Mouse (Mus musculus) limb, embryonic 12.5 days (tissue): ENCODE measurements around the gene Gm9833. TPM values are rescaled to one million over a fixed set of nuclear protein-coding genes. Genes with fewer than 3 reads are reported as not detected.
A peak's percentile ranks its signal among the peaks of the same experiment; 100 is the strongest.
"Not testable (repeated sequence)": the region's sequence is repeated elsewhere in the genome, so short reads cannot be mapped to it uniquely, and the experiment has no call there.

Source experiments
- ATAC-seq: fragments of 200-750 bp; cut with Nextera tagmentation; 2 replicates; pipeline ENCODE4 v1.8.0; 2017; ENCODE audit warnings: low read depth, moderate TSS enrichment; ENCODE audit not compliant: insufficient number of reproducible peaks, insufficient read depth, low FRiP score, low TSS enrichment
- H3K27ac ChIP-seq: fragments of 300-500 bp; sonication (generic); 2 replicates; pipeline ENCODE4 v1.5.1; 2016; ENCODE audit warnings: mild to moderate bottlenecking, moderate library complexity
- H3K27me3 ChIP-seq: fragments of 300-500 bp; sonication (generic); 2 replicates; pipeline ENCODE4 v1.6.1; 2016; ENCODE audit warnings: mild to moderate bottlenecking, moderate library complexity
- H3K36me3 ChIP-seq: fragments of 300-500 bp; sonication (generic); 2 replicates; pipeline ENCODE4 v1.6.1; 2016; ENCODE audit warnings: mild to moderate bottlenecking, moderate library complexity
- H3K4me1 ChIP-seq: fragments of 300-500 bp; sonication (generic); replicated peaks from 2 replicates; pipeline ENCODE4 v1.6.1; 2016
- H3K4me2 ChIP-seq: fragments of 300-500 bp; sonication (generic); 2 replicates; pipeline ENCODE4 v1.6.1; 2016; ENCODE audit warnings: mild to moderate bottlenecking, moderate library complexity
- H3K4me3 ChIP-seq: fragments of 300-500 bp; sonication (generic); replicated peaks from 2 replicates; pipeline ENCODE4 v1.5.1; 2016; ENCODE audit warnings: mild to moderate bottlenecking
- H3K9ac ChIP-seq: fragments of 300-500 bp; sonication (generic); replicated peaks from 2 replicates; pipeline ENCODE4 v1.6.1; 2016; ENCODE audit warnings: mild to moderate bottlenecking, moderate library complexity
- H3K9me3 ChIP-seq: fragments of 300-500 bp; sonication (generic); 2 replicates; pipeline ENCODE4 v1.6.1; 2016; ENCODE audit warnings: mild to moderate bottlenecking, moderate library complexity
- WGBS: fragments of 180-500 bp; shearing (Covaris S2); methylation state at CpG from one replicate; pipeline ENCODE4 v1.1.7; 2016; 5-methylcytosine and 5-hydroxymethylcytosine counted together
- polyA plus RNA-seq: library from polyadenylated mRNA; unstranded; fragments of >200 nt; fragmentation: Nextera tagmentation; extraction: Ambion mirVana; gene quantifications from 2 replicates; pipeline ENCODE4 v1.2.1, GENCODE M21; 2016

The Gm9833 gene
- polyA plus RNA-seq, result 3.4 and 3.5 TPM in 2 replicates

- H3K27ac ChIP-seq, H3K9me3 ChIP-seq, ATAC-seq, H3K36me3 ChIP-seq, H3K9ac ChIP-seq, H3K27me3 ChIP-seq: not testable (repeated sequence)
- Histone ChIP-seq H3K4me2 (peak within 1 kb of the TSS; percentile 41), H3K4me1 (peaks cover 11% of the 10 kb centered on the region; the same call in 1 of the 2 replicates), H3K4me3 (0 out of 2 replicates have a peak within 1 kb of the TSS, but pooled peaks have one; percentile 15)
- WGBS, result 26% methylated on average over 38 of the region's 38 CpGs
Measured at GRCm38 (mm10) chr3:10087994-10088393, at the start of gene Gm9833. TSS of gene Gm9833 (plus strand) at chr3:10088110.

GRCm38 (mm10) chr3:10070070-10070469, 17.8 kb upstream of the Gm9833 start:
- Histone ChIP-seq H3K9ac (no peak overlapping the region), H3K36me3 (no peaks in the 10 kb centered on the region), H3K4me3 (no peak overlapping the region), H3K27ac (no peak overlapping the region), H3K4me2 (no peak overlapping the region), H3K27me3 (no peaks in the 10 kb centered on the region), H3K9me3 (no peaks in the 10 kb centered on the region), H3K4me1 (no peaks in the 10 kb centered on the region)
- no peak for ATAC-seq

- Histone ChIP-seq H3K27me3 (no peaks in the 10 kb centered on the region), H3K4me3 (no peak overlapping the region), H3K9me3 (no peaks in the 10 kb centered on the region), H3K4me2 (no peak overlapping the region), H3K9ac (no peak overlapping the region), H3K27ac (no peak overlapping the region), H3K4me1 (no peaks in the 10 kb centered on the region), H3K36me3 (no peaks in the 10 kb centered on the region)
- ATAC-seq, result no peak
Measured at GRCm38 (mm10) chr3:10075826-10076225, 12.1 kb upstream of the Gm9833 start.

- ATAC-seq, result no peak
- Histone ChIP-seq H3K36me3 (no peaks in the 10 kb centered on the region), H3K9ac (no peak overlapping the region), H3K4me3 (no peak overlapping the region), H3K9me3 (no peaks in the 10 kb centered on the region), H3K4me1 (peaks cover 6% of the 10 kb centered on the region), H3K4me2 (no peak overlapping the region), H3K27ac (no peak overlapping the region), H3K27me3 (no peaks in the 10 kb centered on the region)
- WGBS, result 88% methylated on average over 6 of the region's 6 CpGs
Measured at GRCm38 (mm10) chr3:10077096-10077841, 10.6 kb upstream of the Gm9833 start.

- Histone ChIP-seq H3K4me1 (peaks cover 11% of the 10 kb centered on the region), H3K27me3 (no peaks in the 10 kb centered on the region), H3K36me3 (no peaks in the 10 kb centered on the region), H3K27ac (no peak overlapping the region), H3K9ac (no peak overlapping the region), H3K4me2 (no peak overlapping the region), H3K9me3 (no peaks in the 10 kb centered on the region), H3K4me3 (no peak overlapping the region)
- WGBS, result 79% methylated on average over 2 of the region's 2 CpGs
- ATAC-seq, result no peak
Measured at GRCm38 (mm10) chr3:10078113-10078512, 9.8 kb upstream of the Gm9833 start.

GRCm38 (mm10) chr3:10081336-10081735, 6.6 kb upstream of the Gm9833 start:
- H3K4me3 ChIP-seq, result no peak overlapping the region
- WGBS, result 75% methylated on average over 5 of the region's 5 CpGs
- H3K36me3 ChIP-seq, result no peaks in the 10 kb centered on the region
- no peak overlapping the region for H3K9ac ChIP-seq
- H3K27me3 ChIP-seq, result no peaks in the 10 kb centered on the region; the same call in 1 of the 2 replicates
- no peak overlapping the region for H3K4me2 ChIP-seq
- H3K4me1 ChIP-seq, result peaks cover 17% of the 10 kb centered on the region
- ATAC-seq, result no peak
- no peaks in the 10 kb centered on the region for H3K9me3 ChIP-seq
- 0 out of 2 replicates have a peak overlapping the region, but pooled peaks have one; percentile 30 for H3K27ac ChIP-seq

GRCm38 (mm10) chr3:10081911-10082541, 5.9 kb upstream of the Gm9833 start:
- Histone ChIP-seq H3K9ac (no peak overlapping the region), H3K4me3 (no peak overlapping the region), H3K9me3 (no peaks in the 10 kb centered on the region), H3K27ac (peak overlapping the region; percentile 64), H3K4me2 (no peak overlapping the region), H3K36me3 (no peaks in the 10 kb centered on the region), H3K27me3 (no peaks in the 10 kb centered on the region; the same call in 1 of the 2 replicates), H3K4me1 (peaks cover 17% of the 10 kb centered on the region)
- ATAC-seq, result peak; percentile 61; the same call in 1 of the 2 replicates
- 32% methylated on average over 6 of the region's 6 CpGs for WGBS

- Histone ChIP-seq H3K27ac (peak overlapping the region; percentile 64), H3K27me3 (peaks cover 3% of the 10 kb centered on the region), H3K9ac (no peak overlapping the region), H3K4me3 (no peak overlapping the region), H3K9me3 (no peaks in the 10 kb centered on the region), H3K4me2 (no peak overlapping the region), H3K36me3 (no peaks in the 10 kb centered on the region), H3K4me1 (peaks cover 17% of the 10 kb centered on the region)
- 77% methylated on average over 4 of the region's 4 CpGs for WGBS
- ATAC-seq, result no peak
Measured at GRCm38 (mm10) chr3:10082545-10083062, 5.3 kb upstream of the Gm9833 start.

- Histone ChIP-seq H3K4me1 (peaks cover 17% of the 10 kb centered on the region), H3K36me3 (no peaks in the 10 kb centered on the region), H3K27me3 (peaks cover 4% of the 10 kb centered on the region), H3K27ac (no peak overlapping the region), H3K4me3 (no peak overlapping the region), H3K9me3 (no peaks in the 10 kb centered on the region), H3K4me2 (no peak overlapping the region), H3K9ac (no peak overlapping the region)
- no peak for ATAC-seq
- 65% methylated on average over 3 of the region's 3 CpGs for WGBS
Measured at GRCm38 (mm10) chr3:10084102-10084501, 3.8 kb upstream of the Gm9833 start.

- no peak overlapping the region for H3K27ac ChIP-seq
- H3K9ac ChIP-seq, result no peak overlapping the region
- H3K27me3 ChIP-seq, result peaks cover 4% of the 10 kb centered on the region
- no peak overlapping the region for H3K4me2 ChIP-seq
- H3K4me1 ChIP-seq, result peaks cover 17% of the 10 kb centered on the region
- peak; percentile 39; the same call in 1 of the 2 replicates for ATAC-seq
- no peak overlapping the region for H3K4me3 ChIP-seq
- no peaks in the 10 kb centered on the region for H3K9me3 ChIP-seq
- H3K36me3 ChIP-seq, result no peaks in the 10 kb centered on the region
- WGBS, result 67% methylated on average over 7 of the region's 7 CpGs
Measured at GRCm38 (mm10) chr3:10085396-10086119, 2.4 kb upstream of the Gm9833 start.

GRCm38 (mm10) chr3:10087511-10087910, 399 bp upstream of the Gm9833 start:
- H3K36me3 ChIP-seq, result no peaks in the 10 kb centered on the region
- H3K4me3 ChIP-seq, result no peak overlapping the region
- H3K27me3 ChIP-seq, result peaks cover 4% of the 10 kb centered on the region
- no peak overlapping the region for H3K9ac ChIP-seq
- no peaks in the 10 kb centered on the region for H3K9me3 ChIP-seq
- H3K4me1 ChIP-seq, result peaks cover 11% of the 10 kb centered on the region; the same call in 1 of the 2 replicates
- no peak overlapping the region for H3K4me2 ChIP-seq
- WGBS, result 90% methylated on average over 8 of the region's 8 CpGs
- no peak for ATAC-seq
- no peak overlapping the region for H3K27ac ChIP-seq
